Mouse (Mus musculus) MEL-GATA-1-ER (cell line): ENCODE measurements around the gene Gm20388.

Experiments
- DNase-seq: peaks from one replicate; pipeline ENCODE4 v3.0.0-alpha.2; 2012; ENCODE audit warnings: low read depth; ENCODE audit errors: extremely low read depth

Gene Gm20388

GRCm38 (mm10) chr8:122794175-122794454, 2883.5 kb downstream of the Gm20388 start:
- no peak for DNase-seq

GRCm38 (mm10) chr8:122803906-122804761, 2893.5 kb downstream of the Gm20388 start:
- DNase-seq: no peak

- DNase-seq: no peak
Measured at GRCm38 (mm10) chr8:122805349-122805748, 2894.7 kb downstream of the Gm20388 start.

- DNase-seq: no peak
Measured at GRCm38 (mm10) chr8:122806956-122807538, 2896.4 kb downstream of the Gm20388 start.

GRCm38 (mm10) chr8:122807907-122808306, 2897.3 kb downstream of the Gm20388 start:
- DNase-seq: no peak

GRCm38 (mm10) chr8:122810376-122810775, 2899.7 kb downstream of the Gm20388 start:
- DNase-seq: no peak

GRCm38 (mm10) chr8:122811870-122812494, 2901.3 kb downstream of the Gm20388 start:
- no peak for DNase-seq

GRCm38 (mm10) chr8:122812610-122813250, 2902.1 kb downstream of the Gm20388 start:
- DNase-seq: no peak

- DNase-seq: no peak
Measured at GRCm38 (mm10) chr8:122814608-122815007, 2904.0 kb downstream of the Gm20388 start.

GRCm38 (mm10) chr8:122816965-122817364, 2906.3 kb downstream of the Gm20388 start:
- no peak for DNase-seq

- DNase-seq: no peak
Measured at GRCm38 (mm10) chr8:122817724-122818496, 2907.3 kb downstream of the Gm20388 start.

- no peak for DNase-seq
Measured at GRCm38 (mm10) chr8:122819776-122820175, 2909.1 kb downstream of the Gm20388 start.

- DNase-seq: no peak
Measured at GRCm38 (mm10) chr8:122824571-122824970, 2913.9 kb downstream of the Gm20388 start.

GRCm38 (mm10) chr8:122824986-122825385, 2914.3 kb downstream of the Gm20388 start:
- no peak for DNase-seq

- peak; percentile 42 for DNase-seq
Measured at GRCm38 (mm10) chr8:122825408-122825807, 2914.8 kb downstream of the Gm20388 start.

GRCm38 (mm10) chr8:122829396-122829795, 2918.8 kb downstream of the Gm20388 start:
- DNase-seq: no peak

GRCm38 (mm10) chr8:122830349-122831061, 2919.9 kb downstream of the Gm20388 start:
- peak; percentile 85 for DNase-seq

GRCm38 (mm10) chr8:122834416-122834815, 2923.8 kb downstream of the Gm20388 start:
- peak; percentile 39 for DNase-seq

GRCm38 (mm10) chr8:122834971-122835370, 2924.3 kb downstream of the Gm20388 start:
- peak; percentile 93 for DNase-seq

- no peak for DNase-seq
Measured at GRCm38 (mm10) chr8:122836199-122836598, 2925.6 kb downstream of the Gm20388 start.

- DNase-seq: no peak
Measured at GRCm38 (mm10) chr8:122836696-122837095, 2926.1 kb downstream of the Gm20388 start.
